Mouse (Mus musculus): Measurements from ENCODE around the gene Ripk1. TPM values are rescaled to one million over a fixed set of nuclear protein-coding genes. Genes with fewer than 3 reads are reported as not detected.
A peak's percentile ranks its signal among the peaks of the same experiment; 100 is the strongest.

Ripk1 gene
- 1 to 10 TPM; 7.5 to 8.4 TPM for total RNA-seq (2021)

DNA sequence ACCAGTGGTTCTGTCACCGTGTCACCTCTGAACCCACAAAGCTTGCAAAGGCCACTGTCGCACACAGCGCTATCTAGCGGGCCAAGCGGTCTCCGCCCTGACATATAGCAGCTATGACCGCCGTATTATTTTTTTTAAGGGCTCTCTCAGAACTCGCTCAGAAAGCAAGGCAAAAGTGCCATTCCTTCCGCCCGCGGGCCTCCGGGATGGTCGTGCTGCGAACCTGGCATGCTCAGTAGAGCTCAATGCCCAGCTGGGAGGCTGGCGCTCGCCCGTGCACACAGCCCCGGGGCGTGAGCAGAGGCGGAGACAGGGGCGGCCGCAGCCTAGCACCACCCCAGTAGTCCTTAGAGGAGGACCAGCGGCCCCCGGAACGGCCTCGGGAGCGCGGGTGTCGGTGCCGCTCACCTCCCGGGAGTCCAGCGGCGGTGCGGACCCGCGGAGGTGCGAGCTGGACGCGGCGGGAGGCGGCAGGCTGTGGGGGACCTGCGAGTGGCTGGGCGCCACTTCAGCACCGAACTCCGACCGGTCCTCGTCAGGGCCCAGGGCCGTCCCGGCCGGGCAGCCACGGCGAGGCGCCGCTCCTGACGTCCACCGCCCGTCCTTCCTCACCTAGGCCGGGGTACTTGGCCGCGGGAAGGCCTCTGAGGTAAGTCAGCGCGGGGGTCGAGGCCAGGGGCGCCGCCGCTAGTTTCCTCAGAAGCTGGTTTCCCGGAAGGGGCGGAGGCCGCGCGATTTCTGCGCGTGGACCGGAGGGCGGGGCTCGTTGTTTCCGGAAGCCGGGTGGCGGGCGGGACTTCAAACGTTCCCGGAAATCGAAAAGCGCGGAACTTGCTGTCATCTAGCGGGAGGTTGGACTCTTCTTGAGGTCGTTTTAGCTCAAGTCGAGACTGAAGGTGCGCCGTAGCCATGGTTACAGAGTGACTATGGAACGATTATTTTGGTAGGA lies at the start of gene Ripk1, which contains the start of gene Serpinb6a:
Gene Ripk1, plus strand, starts transcription at position 306 of the 949 bp plus-strand sequence.
Gene Serpinb6a, minus strand, starts transcription at position 737 of the 949 bp plus-strand sequence.
- intact Hi-C loops (cut with DNase I), result no loop called here
- peak; percentile 84 to 96 for DNase-seq (ENCODE audit: extremely low spot score in 1 of 2, low spot score in 2 of 2)

- no peak for DNase-seq (ENCODE audit: extremely low spot score in 1 of 2, low spot score in 2 of 2)
- intact Hi-C loops (cut with DNase I), result no loop called here
These were observed 49.2 kb upstream of the Ripk1 start for GRCm38 (mm10) chr13:33952947-33953346.

DNA sequence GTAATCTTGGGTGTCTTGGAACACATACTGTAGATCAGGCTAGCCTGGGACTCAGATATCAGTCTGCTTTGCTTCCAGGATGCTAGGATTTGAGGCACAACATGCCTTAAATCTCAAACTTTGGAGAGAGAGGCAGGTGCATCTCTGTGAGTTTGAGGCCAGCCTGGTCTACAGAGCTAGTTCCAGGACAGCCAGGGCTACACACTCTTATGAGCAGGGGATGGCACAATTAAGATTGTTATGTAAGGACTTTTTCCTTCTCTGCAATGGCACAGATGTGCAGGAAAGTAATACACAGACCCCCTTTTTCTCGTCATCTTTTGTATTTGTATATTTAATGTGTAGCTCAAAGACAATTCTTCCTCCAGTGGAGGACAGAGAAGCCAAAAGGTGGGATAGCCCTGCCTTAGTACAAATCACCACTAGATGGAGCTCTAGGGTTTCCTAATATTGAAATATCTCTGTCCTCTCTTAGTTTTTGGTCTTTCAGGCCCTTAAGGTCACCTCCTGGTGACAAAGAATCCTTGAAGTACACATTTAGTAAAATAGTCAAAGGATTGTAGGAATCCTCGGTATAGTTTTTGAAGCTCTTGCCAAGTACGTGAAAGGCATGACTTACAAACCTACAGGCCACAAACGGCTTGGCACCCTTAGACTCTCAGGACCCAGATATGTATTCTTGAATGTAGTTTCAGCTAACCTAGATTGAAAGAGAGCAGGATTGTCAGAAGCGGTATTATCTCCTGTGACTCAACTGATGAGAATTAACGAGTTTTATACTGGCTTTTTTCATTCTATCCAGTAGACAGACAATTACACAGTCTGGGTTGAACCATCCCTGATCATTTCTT lies 45.4 kb upstream of the Ripk1 start:
- DNase-seq (ENCODE audit: extremely low spot score in 1 of 2, low spot score in 2 of 2), result no peak
- intact Hi-C loops (cut with DNase I), result loop anchor here (2.0 kb wide), 1 partner anchor 40 kb away; no protein-coding TSS in a partner anchor

- no peak for DNase-seq (ENCODE audit: extremely low spot score in 1 of 2, low spot score in 2 of 2)
- intact Hi-C loops (cut with DNase I), result no loop called here
These were observed 42.4 kb upstream of the Ripk1 start for GRCm38 (mm10) chr13:33959771-33960170.

GRCm38 (mm10) chr13:33964206-33965046 lies 37.7 kb upstream of the Ripk1 start, which contains the start of gene Nqo2:
TSS of gene Nqo2 (plus strand) at chr13:33964687.
- intact Hi-C loops (cut with DNase I), result no loop called here
- DNase-seq (ENCODE audit: extremely low spot score in 1 of 2, low spot score in 2 of 2), result peak; percentile 48 to 73

DNA sequence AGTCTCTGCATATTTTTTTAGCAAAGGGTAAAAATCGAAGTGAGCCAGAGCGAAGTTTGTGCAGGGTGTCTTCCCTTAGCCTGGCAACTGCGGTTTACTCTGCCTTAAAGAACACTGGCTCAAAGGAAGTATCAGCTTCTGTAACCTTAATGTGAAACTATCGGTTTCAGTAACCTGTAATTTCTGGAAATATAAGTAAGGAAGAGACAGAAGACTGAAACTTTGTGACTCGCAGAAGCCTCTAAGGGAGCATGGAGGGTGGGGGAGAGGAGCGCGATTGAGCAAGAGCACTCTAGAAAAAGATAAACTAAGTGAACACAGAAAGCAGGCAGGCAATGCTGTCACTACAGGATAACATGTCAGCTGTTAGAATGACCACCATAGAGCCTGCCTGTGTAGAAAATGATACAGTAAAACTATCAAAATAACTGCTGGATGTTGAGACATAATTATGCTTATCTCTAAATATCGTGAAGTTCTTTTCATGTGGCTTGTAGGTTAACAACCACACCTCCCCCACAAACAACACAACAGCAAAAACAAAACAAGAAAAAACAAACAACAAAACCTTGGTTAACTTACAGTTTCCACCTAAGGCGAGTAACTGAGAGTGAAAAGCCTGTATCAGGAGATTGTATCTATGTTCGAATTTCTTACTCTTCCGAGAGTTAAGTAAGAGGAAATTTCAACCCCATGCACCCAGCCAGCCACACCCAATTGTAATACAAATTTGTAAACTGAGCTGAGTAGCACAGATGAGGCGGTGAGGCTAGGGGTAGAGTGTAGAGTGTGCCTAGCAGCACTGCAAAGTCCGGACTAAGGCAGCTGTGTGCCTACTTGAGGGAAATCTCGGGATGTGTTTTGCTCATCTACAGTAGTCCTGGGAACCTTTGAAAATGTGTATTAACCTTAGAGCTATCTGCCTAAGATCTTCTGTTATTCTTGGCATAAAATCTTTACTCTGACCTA lies 36.8 kb upstream of the Ripk1 start:
- DNase-seq (ENCODE audit: extremely low spot score in 1 of 2, low spot score in 2 of 2), result no peak
- intact Hi-C loops (cut with DNase I), result no loop called here

DNA sequence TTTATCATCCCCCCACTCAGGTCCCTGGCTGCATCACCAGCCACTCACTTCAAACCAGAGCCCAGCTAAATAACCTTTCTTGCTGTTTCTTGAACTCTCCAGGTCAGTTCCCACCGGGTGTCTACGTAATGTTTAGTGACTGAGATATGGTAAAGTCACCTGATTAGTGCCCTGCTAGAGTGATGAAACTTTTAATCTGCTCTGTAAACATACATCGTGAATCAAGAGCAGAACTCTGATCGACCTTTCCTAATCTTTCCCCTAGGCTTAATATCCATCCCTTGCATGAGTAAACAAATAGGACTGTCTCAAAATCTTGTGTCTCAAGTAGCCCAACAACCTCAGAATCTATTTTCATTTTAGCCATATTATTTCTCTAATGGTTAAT lies 36.1 kb upstream of the Ripk1 start:
- DNase-seq (ENCODE audit: extremely low spot score in 1 of 2, low spot score in 2 of 2), result no peak
- intact Hi-C loops (cut with DNase I), result no loop called here

- DNase-seq (ENCODE audit: extremely low spot score in 1 of 2, low spot score in 2 of 2), result no peak
- intact Hi-C loops (cut with DNase I), result no loop called here
These were observed 35.6 kb upstream of the Ripk1 start for GRCm38 (mm10) chr13:33966574-33966973.

DNA sequence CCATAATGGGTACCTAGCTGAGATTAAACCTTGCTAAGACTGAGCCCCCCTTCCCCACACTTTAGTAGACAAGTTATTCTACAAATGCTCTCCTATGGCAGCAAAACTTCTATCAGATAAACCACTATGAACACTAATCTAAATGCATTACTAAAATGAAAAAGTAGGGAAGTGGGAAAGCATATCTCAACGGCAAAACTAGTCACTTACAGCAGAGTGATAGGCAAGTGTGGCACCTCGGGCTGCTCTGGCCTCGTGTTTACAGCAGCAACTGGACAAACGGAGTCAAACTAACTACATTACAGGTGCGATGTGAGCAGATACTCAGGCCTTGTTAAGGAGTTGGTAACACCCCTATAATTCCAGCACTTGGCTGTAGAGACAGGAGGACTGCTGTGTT lies 12.5 kb upstream of the Ripk1 start:
- no peak for DNase-seq (ENCODE audit: extremely low spot score in 1 of 2, low spot score in 2 of 2)
- intact Hi-C loops (cut with DNase I), result no loop called here

DNA sequence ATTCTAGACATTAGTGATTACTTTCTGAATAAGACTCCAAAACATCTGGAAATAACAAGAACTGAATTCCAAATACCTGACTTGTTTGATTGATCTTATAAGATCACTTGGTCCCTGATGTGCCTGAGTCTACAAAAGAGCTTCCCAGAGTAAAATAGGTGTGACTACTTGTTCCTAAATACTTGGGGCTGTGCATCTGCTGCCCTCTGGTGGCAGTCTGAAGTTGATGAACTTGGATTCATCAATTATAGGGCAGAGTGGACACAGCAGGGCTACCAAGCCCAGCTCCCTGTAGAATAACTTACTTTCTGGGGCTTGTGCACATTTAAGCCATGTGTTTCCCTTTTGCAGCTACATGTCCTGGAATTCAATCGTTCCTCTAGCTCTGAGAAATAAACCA lies 7.0 kb upstream of the Ripk1 start:
- intact Hi-C loops (cut with DNase I), result no loop called here
- peak; percentile 42 to 81 for DNase-seq (ENCODE audit: extremely low spot score in 1 of 2, low spot score in 2 of 2)

DNA sequence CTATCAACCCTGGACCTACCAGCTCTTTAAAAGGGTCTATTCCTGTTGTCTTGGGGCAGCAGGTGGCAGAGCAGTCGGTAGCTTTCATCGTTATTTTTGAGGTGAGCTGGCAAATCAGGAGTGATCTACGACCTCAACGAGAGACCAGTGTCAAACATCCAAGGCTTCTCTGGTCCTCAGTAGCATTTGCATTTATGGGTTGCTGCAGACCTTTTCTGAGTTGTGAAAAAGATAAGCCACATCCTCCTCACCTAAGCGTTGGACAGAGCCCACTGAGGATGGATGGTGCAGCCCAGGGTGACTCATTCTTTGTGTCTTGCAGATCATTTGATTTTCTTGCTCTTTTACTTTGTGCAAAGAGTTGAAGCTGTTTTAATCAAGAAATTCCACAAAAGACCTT lies 895 bp downstream of the Ripk1 start:
- DNase-seq (ENCODE audit: extremely low spot score in 1 of 2, low spot score in 2 of 2), result peak in 1 of 2 experiments; percentile 11
- intact Hi-C loops (cut with DNase I), result no loop called here

GRCm38 (mm10) chr13:34007234-34007633 lies 5.1 kb downstream of the Ripk1 start:
- intact Hi-C loops (cut with DNase I), result no loop called here
- DNase-seq (ENCODE audit: extremely low spot score in 1 of 2, low spot score in 2 of 2), result no peak

- intact Hi-C loops (cut with DNase I), result no loop called here
- no peak for DNase-seq (ENCODE audit: extremely low spot score in 1 of 2, low spot score in 2 of 2)
These were observed 14.9 kb downstream of the Ripk1 start for GRCm38 (mm10) chr13:34016927-34017569.

DNA sequence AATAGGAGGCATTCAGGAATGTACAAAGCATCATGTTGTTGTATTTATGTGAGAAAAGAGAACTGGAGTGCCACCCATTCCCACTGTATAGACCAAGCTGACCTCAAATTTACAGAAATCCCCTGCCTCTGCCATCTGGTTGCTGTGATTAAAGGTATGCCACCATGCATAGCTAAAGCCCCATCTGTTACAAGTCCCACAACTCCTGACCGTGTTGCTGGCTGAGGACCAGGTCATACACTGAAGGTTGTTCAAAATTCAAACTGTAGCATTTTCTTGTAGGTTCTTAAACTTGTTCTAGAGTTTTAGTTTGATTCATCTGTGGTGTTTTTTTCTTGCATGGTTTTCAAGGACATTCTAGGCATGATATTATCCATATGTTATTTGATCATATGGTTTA lies 16.4 kb downstream of the Ripk1 start:
- intact Hi-C loops (cut with DNase I), result no loop called here
- DNase-seq (ENCODE audit: extremely low spot score in 1 of 2, low spot score in 2 of 2), result no peak

GRCm38 (mm10) chr13:34021998-34022397 lies 19.8 kb downstream of the Ripk1 start:
- no peak for DNase-seq (ENCODE audit: extremely low spot score in 1 of 2, low spot score in 2 of 2)

GRCm38 (mm10) chr13:34032041-34032440 lies 29.9 kb downstream of the Ripk1 start:
- intact Hi-C loops (cut with DNase I), result no loop called here
- no peak for DNase-seq (ENCODE audit: extremely low spot score in 1 of 2, low spot score in 2 of 2)

More at GRCm38 (mm10) chr13:34021998-34022397, 19.8 kb downstream of the Ripk1 start:
- intact Hi-C loops (cut with DNase I), result no loop called here

DNA sequence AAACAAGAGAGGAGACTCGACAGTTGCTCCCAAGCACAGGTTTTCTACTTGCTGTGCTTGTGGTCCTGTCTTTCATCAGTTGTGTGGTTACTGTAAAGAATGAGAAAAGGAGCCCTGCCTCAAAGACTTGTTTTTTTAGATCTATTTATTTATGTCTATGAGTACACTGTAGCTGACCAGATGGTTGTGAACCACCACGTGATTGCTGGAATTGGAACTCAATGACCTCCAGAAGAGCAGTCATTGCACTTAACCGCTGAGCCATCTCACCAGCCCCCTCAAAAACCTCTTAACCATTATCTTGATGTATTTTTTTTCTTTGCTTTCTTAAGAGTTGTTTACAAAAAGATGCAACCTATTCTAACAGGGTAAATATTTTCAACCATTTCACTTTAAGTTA lies 33.3 kb downstream of the Ripk1 start:
- intact Hi-C loops (cut with DNase I), result no loop called here
- no peak for DNase-seq (ENCODE audit: extremely low spot score in 1 of 2, low spot score in 2 of 2)
